Mouse (Mus musculus): Measurements from ENCODE around the gene Ddx17.

DNA sequence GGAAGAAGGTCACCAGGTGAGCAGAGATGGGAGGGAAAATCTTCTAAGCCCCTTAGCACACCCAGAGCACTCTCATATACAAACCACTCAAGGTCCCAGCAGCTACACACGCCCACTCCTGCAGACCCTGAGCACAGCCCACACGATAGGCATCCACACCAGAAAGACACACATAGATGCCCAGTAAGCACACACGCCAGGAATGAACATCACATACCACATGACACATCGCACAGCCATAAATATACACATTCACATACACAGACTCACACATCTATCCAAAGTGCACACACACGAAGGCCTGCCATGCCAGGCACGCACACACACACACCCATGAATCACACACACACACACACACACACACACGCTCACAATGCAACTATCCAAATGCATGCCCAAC, 36.1 kb downstream of the Ddx17 start:
- no peak for TF ChIP-seq CTCF (IDR thresholded peaks at IDR 0.05; ENCODE audit: low read depth)
- TF ChIP-seq EP300 (IDR thresholded peaks at IDR 0.05; ENCODE audit: low read depth): no peak

All from heart, postnatal 0 days (tissue).